Mouse (Mus musculus): ENCODE results near the gene Hist2h3c1. TPM values are rescaled to one million over a fixed set of nuclear protein-coding genes. Genes with fewer than 3 reads are reported as not detected.

Gene Hist2h3c1
- total and polyA plus RNA-seq, 2 experiments from 2014 or later: not detected

- H3K27me3 ChIP-seq (ENCODE audit: insufficient read depth, low read length): no peaks in the 10 kb centered on the region
- ATAC-seq: no peak
- no peak overlapping the region for H3K27ac ChIP-seq
- no peak for DNase-seq (ENCODE audit: low spot score)
- WGBS: 51% methylated on average over 6 of the region's 6 CpGs
- TF ChIP-seq CTCF (IDR thresholded peaks at IDR 0.05; ENCODE audit: low read depth): no peak
- no peaks in the 10 kb centered on the region for H3K36me3 ChIP-seq (ENCODE audit: insufficient read depth, low read length)
- H3K9me3 ChIP-seq (ENCODE audit: low read length): no peaks in the 10 kb centered on the region
- no peaks in the 10 kb centered on the region for H3K4me1 ChIP-seq (ENCODE audit: insufficient read depth, low read length)
- no peak overlapping the region for H3K9ac ChIP-seq (replicated peaks; ENCODE audit: low read length)
- peak overlapping the region; percentile 28; the same call in 1 of the 2 replicates for H3K4me3 ChIP-seq (ENCODE audit: low read length)
- peak overlapping the region; percentile 51 for H3K4me2 ChIP-seq (ENCODE audit: low read depth, low read length)
These were observed 1.9 kb downstream of the Hist2h3c1 start for GRCm38 (mm10) chr3:96248141-96249033.

GRCm38 (mm10) chr3:96249034-96249345, 2.5 kb downstream of the Hist2h3c1 start:
- Histone ChIP-seq H3K4me2 (ENCODE audit: low read depth, low read length) (peak overlapping the region; percentile 51; the same call in 1 of the 2 replicates), H3K36me3 (ENCODE audit: insufficient read depth, low read length) (no peaks in the 10 kb centered on the region), H3K9ac (replicated peaks; ENCODE audit: low read length) (no peak overlapping the region), H3K9me3 (ENCODE audit: low read length) (no peaks in the 10 kb centered on the region), H3K27ac (no peak overlapping the region), H3K27me3 (ENCODE audit: insufficient read depth, low read length) (no peaks in the 10 kb centered on the region), H3K4me1 (ENCODE audit: insufficient read depth, low read length) (no peaks in the 10 kb centered on the region), H3K4me3 (ENCODE audit: low read length) (no peak overlapping the region)
- WGBS: 54% methylated on average over 4 of the region's 4 CpGs
- DNase-seq (ENCODE audit: low spot score): no peak
- no peak for ATAC-seq
- TF ChIP-seq CTCF (IDR thresholded peaks at IDR 0.05; ENCODE audit: low read depth): no peak

DNA sequence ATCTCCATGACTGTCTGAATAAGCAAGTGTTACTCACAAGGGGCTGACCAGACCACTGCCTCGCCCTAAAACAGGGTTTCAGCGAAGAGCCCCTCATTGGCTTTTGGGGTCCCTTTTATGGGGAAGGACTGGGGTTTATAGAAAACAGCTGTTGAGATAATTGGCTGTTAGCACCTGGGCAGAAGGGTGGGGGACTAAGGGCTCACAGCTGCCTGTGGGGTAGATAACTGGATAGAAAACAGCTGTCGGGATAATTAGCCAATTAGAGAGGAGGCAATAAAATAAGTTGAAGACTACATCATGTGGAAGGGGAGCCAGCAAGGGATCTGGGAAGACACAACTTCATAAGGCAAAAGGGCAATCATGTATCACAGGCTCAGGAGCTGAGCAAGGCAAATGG, 4.4 kb downstream of the Hist2h3c1 start:
- WGBS: 83% methylated on average over 3 of the region's 3 CpGs

DNA sequence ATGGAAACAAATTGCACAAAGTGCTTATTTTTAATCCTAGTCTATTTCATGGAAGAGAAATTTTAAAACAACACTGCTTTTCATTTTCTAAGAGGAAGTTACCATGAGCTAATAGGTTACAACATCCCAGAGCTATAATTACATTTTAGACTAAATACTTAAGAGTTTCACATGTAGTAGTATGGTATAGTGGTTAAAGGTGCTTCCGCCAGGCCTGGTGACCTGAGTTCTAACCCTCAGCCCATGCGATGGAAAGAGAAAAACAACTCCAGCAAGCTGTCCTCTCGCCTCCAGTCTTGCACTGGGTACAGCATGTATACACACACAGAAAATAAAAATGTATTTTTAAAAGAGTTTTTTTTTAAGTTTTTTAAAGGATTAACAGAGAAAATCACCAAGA, 5.3 kb downstream of the Hist2h3c1 start:
- no peak for TF ChIP-seq CTCF (IDR thresholded peaks at IDR 0.05; ENCODE audit: low read depth)
- H3K27me3 ChIP-seq (ENCODE audit: insufficient read depth, low read length): no peaks in the 10 kb centered on the region

More for the DNA sequence above, 4.4 kb downstream of the Hist2h3c1 start:
- Histone ChIP-seq H3K4me2 (ENCODE audit: low read depth, low read length) (no peak overlapping the region), H3K36me3 (ENCODE audit: insufficient read depth, low read length) (no peaks in the 10 kb centered on the region), H3K27me3 (ENCODE audit: insufficient read depth, low read length) (no peaks in the 10 kb centered on the region), H3K27ac (no peak overlapping the region), H3K4me1 (ENCODE audit: insufficient read depth, low read length) (no peaks in the 10 kb centered on the region), H3K4me3 (ENCODE audit: low read length) (no peak overlapping the region), H3K9me3 (ENCODE audit: low read length) (no peaks in the 10 kb centered on the region), H3K9ac (replicated peaks; ENCODE audit: low read length) (no peak overlapping the region)
- ATAC-seq (no peak), DNase-seq (ENCODE audit: low spot score) (no peak)
- TF ChIP-seq CTCF (IDR thresholded peaks at IDR 0.05; ENCODE audit: low read depth): no peak

GRCm38 (mm10) chr3:96254683-96255355, 8.3 kb downstream of the Hist2h3c1 start:
- Histone ChIP-seq H3K4me1 (ENCODE audit: insufficient read depth, low read length) (no peaks in the 10 kb centered on the region), H3K4me2 (ENCODE audit: low read depth, low read length) (no peak overlapping the region), H3K9ac (replicated peaks; ENCODE audit: low read length) (no peak overlapping the region), H3K9me3 (ENCODE audit: low read length) (no peaks in the 10 kb centered on the region), H3K27ac (no peak overlapping the region), H3K4me3 (ENCODE audit: low read length) (no peak overlapping the region), H3K27me3 (ENCODE audit: insufficient read depth, low read length) (no peaks in the 10 kb centered on the region), H3K36me3 (ENCODE audit: insufficient read depth, low read length) (no peaks in the 10 kb centered on the region)
- DNase-seq (ENCODE audit: low spot score): peak; percentile 64
- no peak for TF ChIP-seq CTCF (IDR thresholded peaks at IDR 0.05; ENCODE audit: low read depth)
- peak; percentile 70 for ATAC-seq
- WGBS: 43% methylated on average over 10 of the region's 10 CpGs

More for the DNA sequence above, 5.3 kb downstream of the Hist2h3c1 start:
- no peak for DNase-seq (ENCODE audit: low spot score)
- Histone ChIP-seq H3K9me3 (ENCODE audit: low read length) (no peaks in the 10 kb centered on the region), H3K4me3 (ENCODE audit: low read length) (no peak overlapping the region), H3K4me2 (ENCODE audit: low read depth, low read length) (no peak overlapping the region), H3K36me3 (ENCODE audit: insufficient read depth, low read length) (no peaks in the 10 kb centered on the region), H3K4me1 (ENCODE audit: insufficient read depth, low read length) (no peaks in the 10 kb centered on the region), H3K9ac (replicated peaks; ENCODE audit: low read length) (no peak overlapping the region), H3K27ac (no peak overlapping the region)
- ATAC-seq: no peak
- 96% methylated on average over 3 of the region's 3 CpGs for WGBS

DNA sequence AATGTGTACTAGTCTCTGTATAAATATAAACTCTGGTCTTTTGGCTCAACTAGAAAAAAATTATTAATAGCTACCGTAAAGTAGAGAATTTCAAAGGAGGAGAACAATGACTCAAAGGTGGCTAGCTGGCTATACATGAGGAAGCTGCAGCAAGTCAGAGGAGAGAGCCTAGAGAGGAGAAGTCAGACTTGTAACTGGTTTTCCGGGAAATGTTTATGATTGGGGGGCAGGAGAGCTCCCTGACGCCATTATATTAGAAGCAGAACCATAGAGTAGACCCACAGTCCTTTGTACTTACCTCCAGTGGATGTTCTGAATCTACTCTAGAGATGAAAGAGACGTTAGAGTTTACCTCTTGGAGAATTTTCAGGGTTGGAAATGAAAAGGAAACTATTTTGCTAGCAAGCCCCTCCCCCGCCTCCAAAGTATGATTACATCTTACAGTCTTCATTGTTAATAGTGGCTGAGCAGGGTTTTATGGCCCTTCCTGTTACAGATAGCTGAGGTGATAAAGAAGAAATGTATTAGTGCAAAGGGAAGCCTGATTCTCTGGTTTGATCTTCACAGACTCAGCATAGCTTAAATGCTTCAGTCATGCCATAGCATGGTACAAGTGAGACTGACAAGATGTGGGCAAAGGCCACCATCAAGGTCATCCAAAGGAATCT, 9.6 kb downstream of the Hist2h3c1 start:
- Histone ChIP-seq H3K4me3 (ENCODE audit: low read length) (no peak overlapping the region), H3K4me2 (ENCODE audit: low read depth, low read length) (no peak overlapping the region), H3K27ac (no peak overlapping the region), H3K36me3 (ENCODE audit: insufficient read depth, low read length) (no peaks in the 10 kb centered on the region), H3K4me1 (ENCODE audit: insufficient read depth, low read length) (no peaks in the 10 kb centered on the region), H3K27me3 (ENCODE audit: insufficient read depth, low read length) (no peaks in the 10 kb centered on the region), H3K9me3 (ENCODE audit: low read length) (no peaks in the 10 kb centered on the region), H3K9ac (replicated peaks; ENCODE audit: low read length) (no peak overlapping the region)
- 82% methylated on average over 5 of the region's 5 CpGs for whole genome bisulfite sequencing
- DNase-seq (ENCODE audit: low spot score) (no peak), ATAC-seq (no peak)
- TF ChIP-seq CTCF (IDR thresholded peaks at IDR 0.05; ENCODE audit: low read depth): no peak
